Mouse (Mus musculus) retina, adult 2 months (tissue): ENCODE results near the gene Hip1.

Source experiments
- DNase-seq: peaks from one replicate; pipeline ENCODE4 v3.0.0-alpha.2; 2012; ENCODE audit warnings: low read depth, low spot score

Gene Hip1

GRCm38 (mm10) chr5:135531306-135531845 is 13.5 kb downstream of the Hip1 start:
- DNase-seq = no peak

GRCm38 (mm10) chr5:135529964-135530363 is 15.0 kb downstream of the Hip1 start:
- DNase-seq = no peak

- no peak for DNase-seq
Measured at GRCm38 (mm10) chr5:135529310-135529709, 15.6 kb downstream of the Hip1 start.

GRCm38 (mm10) chr5:135527986-135528385 is 16.9 kb downstream of the Hip1 start:
- no peak for DNase-seq

GRCm38 (mm10) chr5:135524660-135525560 is 20.0 kb downstream of the Hip1 start:
- no peak for DNase-seq

- no peak for DNase-seq
Measured at GRCm38 (mm10) chr5:135524087-135524486, 20.8 kb downstream of the Hip1 start.

- no peak for DNase-seq
Measured at GRCm38 (mm10) chr5:135522111-135522722, 22.7 kb downstream of the Hip1 start.

- no peak for DNase-seq
Measured at GRCm38 (mm10) chr5:135517348-135517883, 27.5 kb downstream of the Hip1 start.

- no peak for DNase-seq
Measured at GRCm38 (mm10) chr5:135513131-135513530, 31.8 kb downstream of the Hip1 start.

- no peak for DNase-seq
Measured at GRCm38 (mm10) chr5:135511105-135511504, 33.8 kb downstream of the Hip1 start.

- no peak for DNase-seq
Measured at GRCm38 (mm10) chr5:135508284-135508683, 36.6 kb downstream of the Hip1 start.

- no peak for DNase-seq
Measured at GRCm38 (mm10) chr5:135507561-135508273, 37.2 kb downstream of the Hip1 start.

GRCm38 (mm10) chr5:135505442-135505841 is 39.5 kb downstream of the Hip1 start:
- DNase-seq = no peak

GRCm38 (mm10) chr5:135502931-135503330 is 42.0 kb downstream of the Hip1 start:
- no peak for DNase-seq

GRCm38 (mm10) chr5:135502027-135502426 is 42.9 kb downstream of the Hip1 start:
- DNase-seq = no peak

- no peak for DNase-seq
Measured at GRCm38 (mm10) chr5:135498914-135499313, 46.0 kb downstream of the Hip1 start.

- no peak for DNase-seq
Measured at GRCm38 (mm10) chr5:135497347-135497955, 47.5 kb downstream of the Hip1 start.

GRCm38 (mm10) chr5:135496489-135496888 is 48.4 kb downstream of the Hip1 start:
- no peak for DNase-seq

GRCm38 (mm10) chr5:135495471-135495870 is 49.4 kb downstream of the Hip1 start:
- no peak for DNase-seq

- no peak for DNase-seq
Measured at GRCm38 (mm10) chr5:135494183-135494910, 50.6 kb downstream of the Hip1 start.

- DNase-seq = no peak
Measured at GRCm38 (mm10) chr5:135493095-135493494, 51.8 kb downstream of the Hip1 start.
